Mouse (Mus musculus): ENCODE data around the gene Ezr. TPM values are rescaled to one million over a fixed set of nuclear protein-coding genes. Genes with fewer than 3 reads are reported as not detected.
"Not testable (repeated sequence)": the region's sequence is repeated elsewhere in the genome, so short reads cannot be mapped to it uniquely, and the experiment has no call there.

Ezr gene
- polyA plus RNA-seq, 1 experiment = 10.2 TPM

- H3K27me3 ChIP-seq (ENCODE audit: control insufficient read depth); H3K4me1 ChIP-seq (ENCODE audit: control insufficient read depth); H3K9me3 ChIP-seq (ENCODE audit: control insufficient read depth, low read length); H3K4me3 ChIP-seq (replicated peaks); H3K36me3 ChIP-seq (ENCODE audit: control insufficient read depth): not testable (repeated sequence)
Observed at GRCm38 (mm10) chr17:6706448-6706847, 76.1 kb downstream of the Ezr start.

DNA sequence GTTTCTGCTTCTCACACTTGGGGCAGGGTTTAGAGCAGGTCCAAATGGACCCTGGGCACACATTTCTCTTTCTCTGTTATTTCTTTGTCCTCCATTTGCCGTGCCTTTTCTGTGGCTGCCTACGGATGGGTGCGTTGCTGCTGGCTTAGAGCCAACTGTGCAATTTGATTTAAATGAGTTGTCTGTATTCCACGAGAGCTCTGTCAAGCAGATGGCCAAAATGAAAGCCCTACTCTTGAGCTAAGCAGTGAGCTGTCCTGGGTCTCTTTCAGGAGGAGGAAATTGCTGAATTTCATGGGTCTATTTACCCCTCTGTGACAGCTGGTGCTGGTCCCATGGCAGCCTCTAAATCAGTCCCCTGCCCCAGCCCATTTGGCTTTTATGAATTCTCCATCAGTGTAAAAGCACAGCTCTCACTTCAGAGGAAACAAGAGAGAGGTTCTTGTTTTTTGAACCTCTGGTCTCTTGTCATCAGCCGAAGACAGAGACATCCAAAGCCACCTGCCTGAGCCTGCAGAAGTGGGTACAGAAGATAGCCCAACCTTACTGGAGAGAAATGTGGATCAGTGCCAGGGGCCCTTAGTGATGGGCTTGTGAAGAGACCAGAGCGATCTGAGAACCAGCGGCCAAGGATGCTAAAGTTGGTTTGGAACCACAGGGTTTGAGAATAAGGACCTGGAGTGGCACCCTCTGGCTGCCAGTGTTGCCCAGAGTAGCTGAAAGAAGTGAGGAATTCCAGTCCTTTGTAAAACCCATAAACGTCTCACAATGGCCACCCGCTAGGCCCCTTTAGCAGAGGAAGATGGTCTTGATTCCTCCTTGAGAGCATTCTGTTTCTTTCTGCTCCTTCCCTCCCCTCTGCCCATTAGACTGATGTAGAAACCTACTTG is 79.0 kb downstream of the Ezr start:
- H3K27me3 ChIP-seq (ENCODE audit: control insufficient read depth); H3K9me3 ChIP-seq (ENCODE audit: control insufficient read depth, low read length); H3K4me3 ChIP-seq (replicated peaks); H3K4me1 ChIP-seq (ENCODE audit: control insufficient read depth); H3K36me3 ChIP-seq (ENCODE audit: control insufficient read depth): not testable (repeated sequence)

- not testable (repeated sequence) for H3K27me3 ChIP-seq (ENCODE audit: control insufficient read depth); H3K36me3 ChIP-seq (ENCODE audit: control insufficient read depth); H3K9me3 ChIP-seq (ENCODE audit: control insufficient read depth, low read length); H3K4me1 ChIP-seq (ENCODE audit: control insufficient read depth); H3K4me3 ChIP-seq (replicated peaks)
Observed at GRCm38 (mm10) chr17:6702625-6703221, 79.9 kb downstream of the Ezr start.

DNA sequence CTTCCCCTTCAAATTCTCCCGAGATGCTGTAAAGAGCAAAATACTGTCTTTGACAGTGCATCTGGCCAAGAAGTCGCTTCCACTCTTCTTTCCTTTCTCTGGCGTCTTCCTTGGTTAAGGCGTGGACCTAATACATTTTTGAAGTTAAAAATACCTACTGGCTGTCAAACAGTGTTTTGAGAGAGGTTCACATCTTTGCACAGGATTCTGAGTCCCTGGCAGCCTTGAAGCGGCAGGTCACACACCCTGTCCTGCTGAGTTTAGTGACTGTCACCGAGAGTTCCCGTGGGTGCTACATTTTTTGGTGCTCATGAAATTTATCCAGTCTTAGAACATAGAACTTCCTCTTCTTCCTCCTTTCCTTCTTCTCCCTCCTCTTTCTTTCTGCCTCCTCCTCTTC is 82.5 kb downstream of the Ezr start:
- not testable (repeated sequence) for H3K4me1 ChIP-seq (ENCODE audit: control insufficient read depth); H3K4me3 ChIP-seq (replicated peaks); H3K9me3 ChIP-seq (ENCODE audit: control insufficient read depth, low read length); H3K27me3 ChIP-seq (ENCODE audit: control insufficient read depth); H3K36me3 ChIP-seq (ENCODE audit: control insufficient read depth)

GRCm38 (mm10) chr17:6699502-6699901 is 83.1 kb downstream of the Ezr start:
- H3K9me3 ChIP-seq (ENCODE audit: control insufficient read depth, low read length); H3K4me3 ChIP-seq (replicated peaks); H3K36me3 ChIP-seq (ENCODE audit: control insufficient read depth); H3K27me3 ChIP-seq (ENCODE audit: control insufficient read depth); H3K4me1 ChIP-seq (ENCODE audit: control insufficient read depth): not testable (repeated sequence)

DNA sequence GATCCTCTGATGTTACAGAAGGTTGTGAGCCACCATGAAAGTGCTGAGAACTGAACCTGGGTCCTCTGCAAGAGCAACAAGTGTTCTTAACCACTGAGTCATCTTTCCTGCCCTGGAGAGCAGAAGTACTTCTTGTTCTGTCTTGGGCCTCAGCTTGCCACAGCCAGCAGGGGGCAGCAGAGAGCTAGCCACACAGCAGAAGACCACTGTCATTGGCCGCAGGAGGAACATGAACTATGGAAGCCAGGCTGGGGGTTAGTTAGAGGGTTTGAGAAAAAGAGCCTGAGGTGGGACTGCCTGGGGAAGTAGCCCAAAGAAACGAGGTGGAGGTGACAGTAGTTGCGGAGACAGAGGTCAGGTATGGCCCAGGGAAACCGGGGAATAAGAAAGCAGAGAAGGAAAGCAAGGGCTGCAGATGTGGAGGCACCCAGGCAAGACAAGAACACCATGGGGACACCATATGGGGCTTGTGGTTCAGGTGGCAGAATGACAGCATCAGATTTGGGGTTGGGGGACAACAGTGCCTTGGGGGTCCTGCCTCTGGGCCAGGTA is 85.3 kb downstream of the Ezr start:
- not testable (repeated sequence) for H3K36me3 ChIP-seq (ENCODE audit: control insufficient read depth); H3K4me1 ChIP-seq (ENCODE audit: control insufficient read depth); H3K27me3 ChIP-seq (ENCODE audit: control insufficient read depth); H3K4me3 ChIP-seq (replicated peaks); H3K9me3 ChIP-seq (ENCODE audit: control insufficient read depth, low read length)

DNA sequence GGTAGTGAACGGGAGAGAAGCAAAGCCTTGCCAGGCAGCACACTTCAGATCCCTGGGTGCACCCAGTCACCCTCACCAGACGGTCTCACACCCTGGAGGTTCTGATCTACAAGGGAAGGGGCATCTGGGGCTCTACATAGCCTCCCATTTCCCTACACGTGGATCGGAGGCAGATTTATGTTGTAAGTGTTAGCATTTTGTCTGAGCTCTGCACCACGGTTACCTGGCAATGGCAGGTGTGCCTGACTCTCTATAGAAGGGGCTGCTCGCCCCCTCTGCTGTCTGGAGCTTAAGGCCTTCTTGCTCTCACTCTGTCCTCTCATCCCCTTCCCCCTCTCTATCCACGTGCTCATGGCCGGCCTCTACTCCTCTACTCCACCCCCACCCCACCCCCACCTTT is 86.1 kb downstream of the Ezr start:
- not testable (repeated sequence) for H3K27me3 ChIP-seq (ENCODE audit: control insufficient read depth)

GRCm38 (mm10) chr17:6695712-6696111 is 86.9 kb downstream of the Ezr start:
- H3K27me3 ChIP-seq (ENCODE audit: control insufficient read depth); H3K4me1 ChIP-seq (ENCODE audit: control insufficient read depth); H3K4me3 ChIP-seq (replicated peaks); H3K9me3 ChIP-seq (ENCODE audit: control insufficient read depth, low read length); H3K36me3 ChIP-seq (ENCODE audit: control insufficient read depth): not testable (repeated sequence)

More for the DNA sequence above, 86.1 kb downstream of the Ezr start:
- not testable (repeated sequence) for H3K4me3 ChIP-seq (replicated peaks); H3K36me3 ChIP-seq (ENCODE audit: control insufficient read depth); H3K4me1 ChIP-seq (ENCODE audit: control insufficient read depth); H3K9me3 ChIP-seq (ENCODE audit: control insufficient read depth, low read length)

DNA sequence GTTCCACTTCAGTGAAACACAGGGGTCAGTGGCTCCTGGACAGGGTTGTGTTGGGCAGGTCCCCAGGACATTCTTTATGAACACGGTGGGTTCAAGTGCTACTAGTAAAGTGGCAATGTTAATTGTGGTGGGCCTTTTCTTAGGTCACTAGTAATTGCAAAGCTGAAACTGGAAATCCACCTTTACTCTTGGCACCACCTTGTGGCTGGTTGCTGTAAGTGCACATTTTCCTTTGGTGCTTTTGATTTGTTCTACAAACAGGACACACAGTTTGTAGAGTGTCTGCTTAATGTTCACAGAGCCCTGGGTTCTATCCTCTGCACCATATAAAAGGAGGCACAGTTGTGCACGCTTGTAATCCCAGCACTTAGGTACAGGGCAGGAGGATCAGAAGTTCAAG is 91.0 kb downstream of the Ezr start:
- H3K4me1 ChIP-seq (ENCODE audit: control insufficient read depth); H3K4me3 ChIP-seq (replicated peaks); H3K36me3 ChIP-seq (ENCODE audit: control insufficient read depth); H3K9me3 ChIP-seq (ENCODE audit: control insufficient read depth, low read length); H3K27me3 ChIP-seq (ENCODE audit: control insufficient read depth): not testable (repeated sequence)

GRCm38 (mm10) chr17:6689344-6689743 is 93.2 kb downstream of the Ezr start:
- not testable (repeated sequence) for H3K27me3 ChIP-seq (ENCODE audit: control insufficient read depth); H3K4me3 ChIP-seq (replicated peaks); H3K9me3 ChIP-seq (ENCODE audit: control insufficient read depth, low read length); H3K36me3 ChIP-seq (ENCODE audit: control insufficient read depth); H3K4me1 ChIP-seq (ENCODE audit: control insufficient read depth)

Other genes starting within 250 kb of the Ezr start
- 0.16 and 0.19 TPM in 2 replicates for gene Dynlt1c, start 181.1 kb downstream of the Ezr start, polyA plus RNA-seq (2012)
- 0.26 and 0.52 TPM in 2 replicates for gene Dynlt1f, start 126.9 kb downstream of the Ezr start, polyA plus RNA-seq (2012)
- gene Sytl3, start 123.7 kb downstream of the Ezr start, polyA plus RNA-seq (2012) = 0.07 TPM in 1 of 2 replicates, not detected in the other
- gene Rsph3b, start 165.9 kb upstream of the Ezr start, polyA plus RNA-seq (2012) = 1.2 and 1.5 TPM in 2 replicates
- gene Tagap1, start 178.4 kb upstream of the Ezr start, polyA plus RNA-seq (2012) = 0.21 and 0.28 TPM in 2 replicates
- 5.6 and 16.4 TPM in 2 replicates for gene Rnaset2b, start 187.8 kb upstream of the Ezr start, polyA plus RNA-seq (2012)
- not detected in 2 replicates for gene Gm49721, start 196.1 kb upstream of the Ezr start, polyA plus RNA-seq (2012)
- gene Gm1604a, start 242.8 kb upstream of the Ezr start, polyA plus RNA-seq (2012) = not detected in 2 replicates